Mouse (Mus musculus) small intestine, adult 2 months (tissue): ENCODE data around the gene Ptprs. TPM values are rescaled to one million over a fixed set of nuclear protein-coding genes. Genes with fewer than 3 reads are reported as not detected.
A peak's percentile ranks its signal among the peaks of the same experiment; 100 is the strongest.

Source experiments
- H3K27ac ChIP-seq: fragments of 200-500 bp; 2 replicates; pipeline ENCODE4 v1.5.1; 2012; ENCODE audit warnings: low read depth, low read length, control low read depth, inconsistent platforms; ENCODE audit not compliant: insufficient read depth
- H3K27me3 ChIP-seq: fragments of 200-500 bp; 2 replicates; pipeline ENCODE4 v1.6.1; 2012; ENCODE audit warnings: mild to moderate bottlenecking, moderate library complexity, low read length, inconsistent platforms; ENCODE audit not compliant: control insufficient read depth, insufficient read depth
- H3K36me3 ChIP-seq: fragments of 200-500 bp; 2 replicates; pipeline ENCODE4 v1.6.1; 2012; ENCODE audit warnings: mild to moderate bottlenecking, low read length, control low read depth, inconsistent platforms; ENCODE audit not compliant: control insufficient read depth, insufficient read depth
- H3K4me1 ChIP-seq: fragments of 200-500 bp; 2 replicates; pipeline ENCODE4 v1.6.1; 2012; ENCODE audit warnings: low read length, inconsistent platforms, mixed read lengths; ENCODE audit not compliant: control insufficient read depth, insufficient read depth, insufficient read length
- H3K4me3 ChIP-seq: fragments of 200-500 bp; 2 replicates; pipeline ENCODE4 v1.5.1; 2012; ENCODE audit warnings: low read depth, mild to moderate bottlenecking, control low read depth, inconsistent platforms, low read length, moderate library complexity
- CTCF ChIP-seq: fragments of 200-500 bp; IDR thresholded peaks from 2 replicates; pipeline ENCODE4 v1.5.1; 2012; ENCODE audit warnings: low read depth, mild to moderate bottlenecking, control low read depth, inconsistent platforms, low read length, moderate library complexity, mixed read lengths; ENCODE audit not compliant: insufficient replicate concordance, insufficient read length; ENCODE audit errors: extremely low read depth
- POLR2A ChIP-seq: fragments of 200-500 bp; IDR thresholded peaks from 2 replicates; pipeline ENCODE4 v1.6.1; 2012; ENCODE audit warnings: low read depth, mild to moderate bottlenecking, control low read depth, inconsistent platforms, low read length, moderate library complexity
- WGBS: fragments of 180-500 bp; shearing (Covaris S2); methylation state at CpG from one replicate; pipeline ENCODE4 v1.1.7; 2018; 5-methylcytosine and 5-hydroxymethylcytosine counted together
- polyA plus RNA-seq: library from polyadenylated mRNA; depleted of rRNA; stranded (reverse); fragments of >200 nt; gene quantifications from 2 replicates; pipeline ENCODE4 v1.2.3, GENCODE M21; 2012

The Ptprs gene
- polyA plus RNA-seq, 1 experiment, result 54.1 TPM

- Histone ChIP-seq H3K27ac (no peak overlapping the region), H3K4me3 (no peak overlapping the region), H3K36me3 (no peaks in the 10 kb centered on the region), H3K4me1 (no peaks in the 10 kb centered on the region), H3K27me3 (no peaks in the 10 kb centered on the region)
- TF ChIP-seq CTCF (no peak), POLR2A (no peak)
- WGBS, result 70% methylated on average over 5 of the region's 5 CpGs
Measured at GRCm38 (mm10) chr17:56443341-56443795, 32.9 kb downstream of the Ptprs start.

GRCm38 (mm10) chr17:56442316-56442715, 34.0 kb downstream of the Ptprs start:
- WGBS, result 80% methylated on average over 6 of the region's 6 CpGs
- TF ChIP-seq CTCF (no peak), POLR2A (no peak)
- Histone ChIP-seq H3K4me3 (no peak overlapping the region), H3K27me3 (no peaks in the 10 kb centered on the region), H3K36me3 (no peaks in the 10 kb centered on the region), H3K4me1 (no peaks in the 10 kb centered on the region), H3K27ac (no peak overlapping the region)

GRCm38 (mm10) chr17:56439731-56440460, 36.4 kb downstream of the Ptprs start:
- Histone ChIP-seq H3K27me3 (no peaks in the 10 kb centered on the region), H3K4me1 (no peaks in the 10 kb centered on the region), H3K4me3 (no peak overlapping the region), H3K36me3 (no peaks in the 10 kb centered on the region), H3K27ac (no peak overlapping the region)
- 77% methylated on average over 15 of the region's 15 CpGs for WGBS
- no peak for TF ChIP-seq CTCF
- TF ChIP-seq POLR2A, result no peak

- no peaks in the 10 kb centered on the region for H3K27me3 ChIP-seq
- H3K36me3 ChIP-seq, result no peaks in the 10 kb centered on the region
- no peaks in the 10 kb centered on the region for H3K4me1 ChIP-seq
- no peak overlapping the region for H3K4me3 ChIP-seq
- no peak overlapping the region for H3K27ac ChIP-seq
- WGBS, result 30% methylated on average over 3 of the region's 3 CpGs
- TF ChIP-seq POLR2A, result no peak
Measured at GRCm38 (mm10) chr17:56431582-56431981, 44.7 kb downstream of the Ptprs start.

GRCm38 (mm10) chr17:56427857-56428256, 48.4 kb downstream of the Ptprs start:
- 89% methylated on average over 28 of the region's 28 CpGs for WGBS
- no peak overlapping the region for H3K4me3 ChIP-seq
- H3K36me3 ChIP-seq, result no peaks in the 10 kb centered on the region
- no peaks in the 10 kb centered on the region for H3K27me3 ChIP-seq
- TF ChIP-seq POLR2A (no peak), CTCF (no peak)
- no peak overlapping the region for H3K27ac ChIP-seq
- peaks cover 9% of the 10 kb centered on the region for H3K4me1 ChIP-seq

GRCm38 (mm10) chr17:56425941-56426340, 50.3 kb downstream of the Ptprs start:
- no peaks in the 10 kb centered on the region for H3K27me3 ChIP-seq
- no peak overlapping the region for H3K27ac ChIP-seq
- no peak for TF ChIP-seq CTCF
- no peak for TF ChIP-seq POLR2A
- peak overlapping the region; percentile 78 for H3K4me3 ChIP-seq
- no peaks in the 10 kb centered on the region for H3K36me3 ChIP-seq
- H3K4me1 ChIP-seq, result peaks cover 9% of the 10 kb centered on the region
- 43% methylated on average over 3 of the region's 3 CpGs for WGBS

GRCm38 (mm10) chr17:56425584-56425914, 50.7 kb downstream of the Ptprs start:
- Histone ChIP-seq H3K27me3 (no peaks in the 10 kb centered on the region), H3K36me3 (no peaks in the 10 kb centered on the region), H3K4me3 (peak overlapping the region; percentile 78), H3K27ac (no peak overlapping the region), H3K4me1 (peaks cover 9% of the 10 kb centered on the region)
- WGBS, result 4% methylated on average over 47 of the region's 47 CpGs
- TF ChIP-seq CTCF, result peak; percentile 59
- no peak for TF ChIP-seq POLR2A
